Mouse (Mus musculus) cerebellum, adult 9-10 months (tissue): ENCODE measurements at regions not wholly inside any gene's neighbourhood (a gene's known extent, or its start where the extent isn't known, plus 50 kb on each side); places are given as distances from the start of the nearest gene placed in this dataset.
"Not testable (repeated sequence)": the region's sequence is repeated elsewhere in the genome, so short reads cannot be mapped to it uniquely, and the experiment has no call there.

Experiments used
- DNase-seq: peaks from one replicate; pipeline ENCODE4 v3.0.0; 2022

DNA sequence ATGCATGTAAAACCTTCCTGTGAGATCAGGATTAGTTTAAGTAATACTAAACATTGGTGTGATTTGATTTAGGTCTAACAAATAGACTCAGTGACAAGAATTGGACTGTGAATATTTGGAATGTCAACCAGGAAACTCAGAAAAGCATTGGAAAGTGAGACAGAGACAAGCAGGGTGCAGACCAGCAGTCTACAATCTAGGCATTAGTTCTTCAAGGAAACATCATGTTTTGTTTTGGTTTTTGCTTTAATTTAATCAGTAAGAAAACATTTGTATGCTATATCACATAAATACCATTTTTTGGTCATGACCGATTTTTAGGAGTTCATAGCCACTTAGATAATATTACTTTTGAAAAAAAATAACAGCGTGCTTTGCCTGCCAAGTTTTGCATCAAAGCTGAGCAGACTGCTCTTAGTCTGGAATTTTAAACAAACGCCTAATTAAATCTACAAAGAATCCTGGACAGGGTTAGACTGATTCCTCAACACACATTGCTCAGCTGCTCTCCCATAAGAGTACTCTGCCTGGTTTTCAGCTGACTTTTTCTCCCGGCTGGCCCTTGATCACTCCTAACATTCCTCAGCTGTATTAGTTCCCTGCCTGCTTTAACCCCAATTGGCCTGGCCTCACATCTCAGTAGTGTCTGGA is 396.5 kb upstream of the Kcnh7 start:
- no peak for DNase-seq

DNA sequence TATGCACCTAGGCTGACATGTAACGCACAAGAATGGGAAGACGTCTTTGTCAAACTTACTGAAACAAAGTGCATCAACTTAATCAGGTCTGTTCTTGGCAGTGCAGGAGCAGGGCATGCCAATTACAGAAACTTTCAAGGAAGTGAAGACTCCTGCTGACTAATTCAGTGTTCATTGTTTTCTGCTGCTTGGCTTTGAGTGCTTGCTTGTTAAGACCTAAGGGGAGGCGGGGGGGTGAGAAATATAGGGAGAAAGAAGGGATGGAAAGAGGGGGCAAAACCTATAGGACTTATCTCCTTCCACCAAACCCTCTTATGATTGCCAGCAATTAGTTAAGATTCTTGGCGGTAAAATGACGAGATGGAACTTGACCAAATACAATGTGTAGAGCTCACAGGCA is 391.1 kb upstream of the Kcnh7 start:
- no peak for DNase-seq

DNA sequence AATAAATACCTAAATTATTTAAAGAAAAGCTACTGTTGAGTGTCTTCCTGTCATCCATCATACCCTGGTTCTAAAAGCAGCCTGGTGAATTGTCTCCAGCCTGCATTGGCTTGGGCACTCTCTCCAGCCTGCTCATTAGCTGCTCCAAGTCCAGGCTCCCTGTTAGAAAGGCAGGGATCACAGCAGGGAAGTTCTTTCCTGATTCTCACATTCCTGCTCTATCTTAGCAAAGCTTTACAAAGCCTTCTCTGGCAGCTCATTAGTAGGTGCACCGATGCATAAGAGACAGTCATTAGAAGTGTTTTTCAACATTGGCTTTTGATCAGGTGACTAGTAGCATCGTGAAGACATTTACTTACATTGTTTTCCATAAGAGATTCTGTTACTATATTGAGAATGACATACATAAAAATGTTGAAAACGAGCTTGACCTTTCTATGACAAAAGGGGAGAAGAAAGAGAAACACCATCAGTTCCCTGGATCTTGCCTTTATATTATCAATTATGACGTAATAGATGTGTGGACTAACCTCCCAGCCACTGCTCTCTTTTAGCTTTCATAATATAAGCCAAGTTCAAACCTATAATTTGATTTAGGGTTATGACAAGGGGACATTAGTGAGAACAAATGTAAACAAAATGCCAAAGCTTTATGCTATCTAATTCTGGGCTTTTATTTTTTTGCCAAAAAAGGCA is 390.1 kb upstream of the Kcnh7 start:
- DNase-seq = no peak

DNA sequence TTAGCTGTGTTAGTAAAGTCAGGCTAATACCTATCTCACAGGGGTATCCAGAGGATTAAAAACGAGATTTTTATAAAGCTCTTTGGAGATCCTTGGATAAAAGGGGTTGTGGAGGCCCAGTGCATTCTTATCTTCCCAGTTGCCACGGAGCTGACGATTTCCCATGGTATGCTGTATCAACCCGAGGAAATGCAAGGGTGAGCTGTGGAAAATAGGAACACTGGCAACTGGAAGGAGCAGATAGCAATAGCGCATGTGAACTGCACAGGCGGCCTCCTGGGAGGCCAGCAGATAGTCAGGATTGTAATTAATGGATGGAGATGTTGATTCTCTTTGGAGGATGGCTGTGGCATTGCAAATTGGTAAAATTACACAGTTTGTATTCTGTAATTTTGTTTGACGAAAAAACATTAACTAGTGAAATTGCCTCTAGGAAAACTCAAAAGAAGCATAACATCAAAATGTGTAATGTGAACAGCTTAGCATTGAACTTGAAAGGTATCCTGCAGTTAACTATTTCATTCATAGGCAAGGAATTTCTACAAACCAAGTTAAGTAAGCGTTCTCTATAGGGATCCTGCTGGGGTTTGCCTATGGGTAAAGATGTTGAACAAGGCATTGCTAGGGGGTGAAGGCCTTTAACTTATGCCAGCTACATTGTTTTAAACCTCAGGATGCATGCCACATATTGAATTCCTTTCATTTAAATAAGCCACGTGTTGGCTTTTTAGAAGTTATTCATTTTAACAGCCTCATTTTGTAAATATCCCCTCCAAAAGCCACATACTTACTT is 389.1 kb upstream of the Kcnh7 start:
- no peak for DNase-seq

DNA sequence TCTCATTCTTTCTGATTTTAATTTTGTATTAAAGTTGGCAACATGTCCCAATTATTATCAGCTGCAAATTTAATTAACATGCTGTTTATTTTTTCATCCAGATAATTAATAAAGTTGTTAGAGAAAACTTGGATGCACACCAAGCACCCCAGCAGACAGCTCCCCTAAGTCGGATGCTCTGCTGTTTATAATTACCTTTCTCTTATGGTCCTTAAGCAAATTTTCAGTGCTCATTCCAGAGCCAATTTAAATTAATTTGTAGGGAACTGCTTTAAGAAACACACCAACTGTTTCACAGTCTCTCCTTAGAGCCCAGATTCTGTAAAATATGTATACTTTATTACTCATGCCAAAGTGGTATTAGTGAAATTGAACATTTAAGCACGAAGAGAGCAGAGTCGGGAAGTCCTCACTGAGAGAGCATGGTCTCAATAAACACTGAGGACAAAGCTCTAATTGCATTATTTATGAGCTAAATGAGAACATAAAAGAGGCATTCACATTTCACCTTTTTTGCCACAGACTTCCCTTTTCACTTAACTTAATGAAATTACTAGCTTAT is 372.9 kb upstream of the Kcnh7 start:
- DNase-seq = no peak

DNA sequence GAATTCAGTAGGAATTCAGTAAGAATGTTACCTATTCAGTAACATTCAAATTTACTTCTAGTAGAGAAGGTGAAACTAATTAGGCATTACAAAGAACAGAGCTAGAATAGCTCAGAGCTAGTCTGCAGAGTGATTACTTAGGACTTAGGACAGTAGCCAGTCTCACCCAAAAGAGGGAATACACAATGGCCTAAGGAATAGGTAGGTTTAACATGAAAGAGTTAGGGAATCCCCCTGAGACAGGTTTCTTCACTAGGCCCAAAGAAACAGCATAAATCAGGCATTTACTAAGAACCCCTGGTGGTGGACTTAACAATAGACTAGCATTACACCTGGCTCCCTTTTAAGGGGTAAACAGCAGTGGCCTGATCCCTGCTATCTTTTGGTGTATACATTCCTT is 357.7 kb upstream of the Kcnh7 start:
- not testable (repeated sequence) for DNase-seq

DNA sequence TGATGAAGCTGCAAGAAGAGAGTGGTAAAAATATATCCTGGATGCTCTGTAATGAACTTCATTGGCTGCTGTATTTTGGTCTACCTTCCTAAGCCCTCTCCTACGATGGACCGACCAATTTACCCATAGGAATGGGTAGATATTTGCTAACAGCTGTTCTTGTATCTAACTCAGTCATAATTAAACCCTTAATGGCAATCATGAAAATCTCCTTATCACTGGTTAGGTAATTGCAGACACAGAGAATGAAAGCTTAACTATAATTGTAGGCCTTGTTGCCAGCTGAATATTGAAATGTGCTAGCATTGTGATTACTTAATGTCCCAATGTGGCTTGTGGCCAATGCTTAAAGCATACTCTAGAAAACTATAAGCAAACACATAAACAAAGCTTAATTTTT is 334.4 kb upstream of the Kcnh7 start:
- DNase-seq = no peak

DNA sequence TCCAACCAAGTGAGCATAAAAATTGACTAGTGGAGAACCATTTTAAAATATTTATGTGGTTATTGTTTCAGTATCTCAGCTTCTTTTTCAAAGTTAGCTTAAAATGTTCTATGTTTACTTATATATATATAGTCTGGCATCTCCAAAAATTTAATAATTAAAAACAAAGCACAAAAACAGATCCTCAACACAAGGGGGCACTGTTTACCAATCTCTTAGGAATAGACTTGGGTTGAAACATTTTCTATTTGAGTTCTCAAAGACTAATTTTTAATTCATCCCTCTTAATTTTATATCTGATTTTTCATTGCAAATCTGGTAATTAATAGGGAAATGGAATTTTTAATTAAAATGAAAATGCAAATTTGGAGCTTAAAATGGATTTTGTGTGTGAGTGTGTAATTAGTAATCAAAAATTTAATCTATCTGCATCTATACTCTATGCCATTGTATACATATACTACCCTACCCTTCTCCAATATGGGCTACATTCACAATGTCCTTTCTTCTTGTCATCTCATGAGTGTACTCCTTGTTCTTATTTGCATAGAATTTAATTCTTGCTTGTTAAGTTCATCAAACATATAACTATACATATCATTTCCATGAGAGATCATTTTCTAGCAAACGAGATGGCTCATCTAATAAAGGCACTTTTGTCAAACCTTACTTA is 329.6 kb upstream of the Kcnh7 start:
- DNase-seq = no peak

DNA sequence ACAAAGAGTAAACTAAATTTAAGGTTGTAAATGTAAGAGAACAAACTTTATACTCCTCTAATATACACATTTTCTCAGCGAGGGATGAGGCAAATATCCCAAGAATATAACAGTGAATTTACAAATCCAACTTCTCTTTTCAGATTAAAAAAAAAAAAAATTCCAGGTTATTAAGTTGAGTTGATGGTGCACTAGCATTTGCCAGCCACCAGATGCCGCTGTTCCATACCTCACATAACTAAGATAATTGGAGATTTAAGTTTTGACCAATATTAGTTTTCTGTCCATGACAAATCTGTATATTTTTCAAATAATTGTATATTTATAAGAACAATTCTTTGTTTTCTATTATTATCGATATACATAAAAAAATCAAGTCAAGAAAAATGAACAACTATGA is 319.9 kb upstream of the Kcnh7 start:
- no peak for DNase-seq

DNA sequence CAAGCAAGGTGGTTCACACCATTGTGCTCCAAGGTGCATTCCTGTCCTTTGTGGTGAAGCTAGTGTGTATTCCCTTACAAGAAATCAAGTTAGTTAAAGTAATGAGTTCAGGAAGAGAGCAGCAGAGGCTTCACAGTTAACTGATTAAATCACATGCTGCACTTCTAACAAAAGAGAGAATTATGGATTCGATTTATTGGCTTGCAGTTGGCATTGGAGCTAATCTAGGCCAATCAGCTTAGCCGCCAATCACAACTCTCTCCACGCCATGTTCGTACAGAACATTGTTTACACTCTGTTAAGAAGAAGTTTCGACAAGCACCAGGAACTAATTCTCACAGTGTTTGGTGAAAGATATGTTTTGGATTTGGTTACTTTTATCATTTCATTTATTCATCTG is 292.3 kb upstream of the Kcnh7 start:
- no peak for DNase-seq

DNA sequence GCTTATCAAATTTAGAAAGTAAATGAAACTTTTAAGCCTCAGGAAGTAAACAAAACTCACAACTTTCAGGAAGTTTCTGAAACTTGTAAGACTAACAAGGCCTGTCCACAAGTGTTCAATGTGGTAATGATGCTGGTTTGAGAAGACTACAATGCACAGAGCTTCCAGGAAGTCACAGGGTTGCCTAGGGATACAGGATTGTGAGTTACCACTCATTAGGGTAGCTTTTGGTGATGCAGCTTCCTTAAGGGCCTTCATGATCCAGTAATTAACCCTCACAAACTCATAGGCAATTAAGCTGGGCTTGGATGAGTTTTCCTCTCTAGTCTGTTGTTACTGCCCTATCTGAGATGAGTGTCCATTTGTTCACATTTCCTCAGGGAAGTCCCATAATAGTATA is 291.2 kb upstream of the Kcnh7 start:
- no peak for DNase-seq

DNA sequence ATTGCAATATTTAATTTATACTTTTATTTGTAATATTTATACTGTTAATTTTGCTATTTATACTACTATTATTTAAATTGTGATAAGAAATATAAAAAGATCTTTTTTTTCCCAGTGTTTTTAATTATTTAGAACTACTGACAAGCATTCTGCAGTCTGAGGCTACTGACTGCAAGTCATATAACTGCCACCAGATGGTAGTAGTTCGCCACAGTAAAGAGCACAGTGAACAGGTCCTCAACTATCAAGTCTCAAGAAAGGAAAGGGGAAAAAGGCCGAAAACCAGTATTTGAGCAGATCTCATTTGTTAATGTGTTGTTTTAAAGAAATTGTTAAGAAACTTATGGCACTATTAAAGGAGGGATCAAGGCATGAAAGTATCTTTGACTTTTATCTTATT is 289.6 kb upstream of the Kcnh7 start:
- DNase-seq = peak; percentile 25

DNA sequence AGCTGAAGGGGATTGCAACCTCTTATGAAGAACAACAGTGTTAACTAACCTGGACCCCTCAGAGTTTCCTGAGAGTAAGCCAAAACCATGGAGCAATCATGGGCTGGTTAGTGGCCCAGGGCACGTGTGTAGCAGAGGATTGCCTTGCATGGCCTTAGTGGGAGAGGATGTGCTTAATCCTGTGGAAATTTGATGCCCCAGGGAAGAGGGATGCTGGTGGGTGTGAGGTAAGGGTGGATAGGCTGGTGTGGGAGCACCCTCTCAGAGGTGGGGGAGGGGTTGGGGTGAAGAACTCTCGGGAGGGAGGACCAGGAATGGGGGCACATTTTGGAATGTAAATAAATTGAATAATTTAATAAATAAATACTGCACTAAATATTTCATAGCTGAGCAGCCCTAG is 288.2 kb upstream of the Kcnh7 start:
- DNase-seq = no peak

DNA sequence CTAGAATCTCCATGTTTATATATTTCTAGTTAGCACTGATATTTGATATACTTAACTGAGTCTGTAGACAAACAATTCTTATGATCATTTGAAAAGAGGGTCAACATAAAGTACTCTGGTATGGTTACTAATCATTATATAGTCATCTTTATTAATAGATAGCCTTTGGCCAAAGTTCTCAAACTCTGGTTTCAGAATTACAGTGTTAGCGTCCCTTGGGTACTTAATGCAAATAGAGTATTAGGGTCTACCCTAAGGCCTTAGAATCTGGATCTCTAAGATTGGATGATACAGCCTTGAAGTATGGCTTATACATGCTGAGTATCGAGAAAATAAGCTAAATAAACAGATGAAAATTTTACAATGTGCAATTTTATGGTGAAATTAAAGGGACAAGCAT is 275.0 kb upstream of the Kcnh7 start:
- no peak for DNase-seq

DNA sequence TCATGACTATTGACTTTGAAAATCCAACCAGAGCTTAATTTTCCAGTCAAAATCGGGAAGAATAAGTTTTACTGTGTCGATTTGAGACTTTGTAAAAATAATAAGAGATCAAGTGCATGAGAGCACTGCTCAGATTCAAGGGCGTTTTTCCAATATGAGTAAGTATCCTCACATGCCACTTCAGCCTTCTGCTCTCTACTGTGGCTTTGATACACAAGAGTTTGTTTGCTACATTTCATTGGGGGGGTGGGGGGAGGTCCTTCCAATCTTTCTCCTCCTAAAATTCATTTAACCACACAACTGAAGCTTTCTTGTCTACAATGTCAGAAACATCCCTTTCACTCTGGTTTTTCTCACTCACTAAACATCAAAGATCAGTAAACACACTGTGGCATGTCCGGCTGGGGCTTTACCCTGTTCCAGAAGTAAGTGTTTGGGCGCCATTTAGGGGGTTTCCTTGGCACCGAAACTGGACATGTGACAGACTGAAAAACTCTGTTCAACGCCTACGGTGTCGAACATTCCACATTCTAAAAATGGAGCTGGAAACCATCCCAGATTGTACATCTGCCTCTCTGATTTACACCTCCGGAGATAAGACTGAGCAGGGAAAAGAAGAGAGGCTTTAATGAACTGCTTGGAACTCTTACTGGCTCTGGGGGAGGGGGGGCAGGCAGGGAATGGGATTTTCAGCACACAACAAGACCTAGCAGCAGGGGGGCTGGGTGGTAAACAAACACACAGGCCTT is 270.4 kb upstream of the Kcnh7 start:
- DNase-seq = peak; percentile 18

DNA sequence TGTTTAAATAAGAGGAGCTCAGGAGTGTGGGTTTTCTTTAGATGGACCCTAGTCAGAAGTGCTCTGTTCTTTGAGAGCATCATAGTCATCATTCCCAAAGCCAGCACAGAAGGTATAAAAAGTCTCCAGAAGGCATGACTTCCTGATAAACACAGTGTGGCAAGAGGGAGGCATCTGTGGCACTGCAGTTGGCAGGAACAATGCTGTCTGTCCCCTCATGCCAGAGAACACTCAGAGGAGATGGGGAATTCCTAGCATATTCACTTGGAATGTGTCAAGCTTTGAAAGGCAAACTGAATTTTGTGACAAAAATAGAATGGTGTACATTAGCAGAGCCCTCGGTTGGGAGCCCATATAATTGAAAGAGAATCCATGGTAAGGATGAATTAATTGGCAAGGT is 268.8 kb upstream of the Kcnh7 start:
- peak; percentile 59 for DNase-seq

DNA sequence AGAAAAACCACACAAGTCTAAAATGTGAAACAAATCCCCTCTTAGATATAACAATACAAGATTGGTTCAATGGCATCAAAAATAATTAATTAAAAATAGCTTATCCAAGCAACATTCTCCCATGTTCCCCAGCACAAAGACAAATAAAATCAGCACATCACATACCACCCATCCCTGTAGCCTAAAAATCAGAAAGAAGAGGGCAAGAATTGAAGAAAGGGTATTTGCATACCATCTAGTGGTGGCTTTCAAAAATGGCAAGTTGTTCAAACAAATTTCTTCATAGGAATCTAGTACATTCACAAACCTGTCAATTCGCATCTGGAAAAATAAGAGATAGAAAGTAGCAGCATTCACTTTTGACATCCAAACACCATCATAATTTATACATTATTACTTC is 268.1 kb upstream of the Kcnh7 start:
- DNase-seq = no peak

DNA sequence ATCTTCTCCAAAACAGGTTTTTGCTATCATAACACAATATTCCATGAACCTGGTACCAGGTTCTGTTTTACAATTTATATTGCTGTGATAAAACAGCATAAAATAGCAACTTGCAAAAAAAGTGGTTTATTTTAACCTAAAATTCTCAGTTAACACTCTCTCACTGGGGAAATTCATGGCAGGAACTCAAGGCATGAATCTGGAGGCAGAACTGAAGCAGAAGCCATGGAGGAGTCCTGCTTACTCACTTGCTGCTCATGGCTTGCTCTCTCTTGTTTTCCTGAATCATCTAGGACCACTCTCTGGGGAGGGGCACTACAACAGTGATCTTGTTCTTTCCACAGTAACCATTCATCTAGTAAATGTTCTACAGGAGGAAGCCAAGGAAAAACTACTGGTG is 250.2 kb upstream of the Kcnh7 start:
- no peak for DNase-seq

DNA sequence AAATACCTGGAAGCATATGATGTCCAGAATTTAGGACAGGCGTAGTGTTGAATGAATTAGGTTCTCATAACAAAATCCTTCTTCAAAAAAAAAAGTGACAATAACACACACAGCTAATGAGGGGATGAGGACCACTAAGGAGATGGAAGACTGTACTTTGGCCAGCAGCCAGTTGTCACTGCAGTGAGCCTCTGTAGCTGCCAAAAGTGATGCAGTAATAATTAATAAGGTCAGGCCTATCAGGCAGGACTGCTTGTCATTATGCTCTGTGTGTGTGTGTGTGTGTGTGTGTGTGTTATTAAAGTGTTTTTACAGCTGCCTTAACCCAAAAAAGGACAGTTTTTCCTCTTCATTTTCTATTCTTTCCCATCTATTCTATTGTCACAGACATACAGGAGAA is 221.3 kb upstream of the Kcnh7 start:
- no peak for DNase-seq
